Mouse (Mus musculus) heart, adult 2 months (tissue): ENCODE results near the gene Dio1.

ENCODE experiments used
- CTCF ChIP-seq: fragments of 200-600 bp; IDR thresholded peaks from 2 replicates; pipeline ENCODE4 v1.8.1; 2022; ENCODE audit warnings: antibody characterized with exemption, mild to moderate bottlenecking, moderate library complexity
- EP300 ChIP-seq: fragments of 200-500 bp; IDR thresholded peaks from 2 replicates; pipeline ENCODE4 v1.6.1; 2011; ENCODE audit warnings: low read depth, low read length, control low read depth; ENCODE audit not compliant: insufficient read depth

GRCm38 (mm10) chr4:107300902-107301555 is 5.9 kb downstream of the Dio1 start:
- no peak for TF ChIP-seq CTCF
- TF ChIP-seq EP300: no peak
